Mouse (Mus musculus) heart, adult 2 months (tissue): ENCODE measurements around the gene B4galt1. TPM values are rescaled to one million over a fixed set of nuclear protein-coding genes. Genes with fewer than 3 reads are reported as not detected.
A peak's percentile ranks its signal among the peaks of the same experiment; 100 is the strongest.

ENCODE experiments used
- DNase-seq, 2 experiments: peaks; one replicate each; pipeline ENCODE4 v3.0.0; 2021
- H3K27ac ChIP-seq: fragments of 200-600 bp; 2 replicates; pipeline ENCODE4 v1.8.1; 2022
- H3K27me3 ChIP-seq: fragments of 200-500 bp; 2 replicates; pipeline ENCODE4 v1.6.1; 2012; ENCODE audit warnings: mild to moderate bottlenecking, low read length, inconsistent platforms, mixed read lengths; ENCODE audit not compliant: control insufficient read depth, insufficient read depth
- H3K36me3 ChIP-seq: fragments of 200-500 bp; 2 replicates; pipeline ENCODE4 v1.6.1; 2012; ENCODE audit warnings: low read length, inconsistent platforms; ENCODE audit not compliant: control insufficient read depth, insufficient read depth
- H3K4me1 ChIP-seq: fragments of 200-500 bp; 2 replicates; pipeline ENCODE4 v1.6.1; 2011; ENCODE audit warnings: low read length; ENCODE audit not compliant: control insufficient read depth, insufficient read depth
- H3K4me3 ChIP-seq: fragments of 200-600 bp; 2 replicates; pipeline ENCODE4 v1.8.1; 2022
- H3K79me2 ChIP-seq: fragments of 200-500 bp; replicated peaks from 2 replicates; pipeline ENCODE4 v1.6.1; 2012; ENCODE audit warnings: mild to moderate bottlenecking, inconsistent platforms, low read length, moderate library complexity, mixed read lengths; ENCODE audit not compliant: control insufficient read depth, insufficient read depth
- H3K9ac ChIP-seq: fragments of 200-500 bp; 2 replicates; pipeline ENCODE4 v1.6.1; 2012; ENCODE audit warnings: low read depth, mild to moderate bottlenecking, control low read depth, inconsistent platforms, low read length, mixed read lengths
- CTCF ChIP-seq: fragments of 200-600 bp; IDR thresholded peaks from 2 replicates; pipeline ENCODE4 v1.8.1; 2022; ENCODE audit warnings: antibody characterized with exemption, mild to moderate bottlenecking, moderate library complexity
- EP300 ChIP-seq: fragments of 200-500 bp; IDR thresholded peaks from 2 replicates; pipeline ENCODE4 v1.6.1; 2011; ENCODE audit warnings: low read depth, low read length, control low read depth; ENCODE audit not compliant: insufficient read depth
- POLR2A ChIP-seq: fragments of 200-500 bp; IDR thresholded peaks from 2 replicates; pipeline ENCODE4 v1.6.1; 2011; ENCODE audit warnings: mild to moderate bottlenecking, low read depth, low read length, control low read depth; ENCODE audit not compliant: insufficient read depth
- WGBS: fragments of 180-500 bp; shearing (Covaris S2); methylation state at CpG from one replicate; pipeline ENCODE4 v1.1.7; 2018; 5-methylcytosine and 5-hydroxymethylcytosine counted together
- intact Hi-C: fragments of 180-260 bp; cut with DNase I; formaldehyde crosslinking; loops from one replicate; pipeline ENCODE4 v1.15.1; 2025
- polyA plus RNA-seq: library from polyadenylated mRNA; depleted of rRNA; stranded (reverse); fragments of >200 nt; gene quantifications from 2 replicates; pipeline ENCODE4 v1.2.3, GENCODE M21; 2012
- total RNA-seq, 2 experiments: library from RNA; stranded (reverse); gene quantifications; 2 replicates each; pipeline ENCODE4 v1.2.3; 2021

Gene B4galt1
- total and polyA plus RNA-seq, 3 experiments, result 42.6 to 69.7 (median 68.7) TPM

GRCm38 (mm10) chr4:40874794-40875552, 21.2 kb upstream of the B4galt1 start:
- intact Hi-C loops, result no loop called here
- H3K27me3 ChIP-seq, result no peaks in the 10 kb centered on the region
- H3K36me3 ChIP-seq, result no peaks in the 10 kb centered on the region
- no peak overlapping the region for H3K4me3 ChIP-seq
- H3K79me2 ChIP-seq, result no peaks in the 10 kb centered on the region
- H3K9ac ChIP-seq, result no peak overlapping the region
- TF ChIP-seq EP300 (no peak), CTCF (no peak), POLR2A (no peak)
- 80% methylated on average over 5 of the region's 5 CpGs for WGBS
- DNase-seq, result no peak
- peaks cover 16% of the 10 kb centered on the region for H3K4me1 ChIP-seq
- no peak overlapping the region for H3K27ac ChIP-seq

DNA sequence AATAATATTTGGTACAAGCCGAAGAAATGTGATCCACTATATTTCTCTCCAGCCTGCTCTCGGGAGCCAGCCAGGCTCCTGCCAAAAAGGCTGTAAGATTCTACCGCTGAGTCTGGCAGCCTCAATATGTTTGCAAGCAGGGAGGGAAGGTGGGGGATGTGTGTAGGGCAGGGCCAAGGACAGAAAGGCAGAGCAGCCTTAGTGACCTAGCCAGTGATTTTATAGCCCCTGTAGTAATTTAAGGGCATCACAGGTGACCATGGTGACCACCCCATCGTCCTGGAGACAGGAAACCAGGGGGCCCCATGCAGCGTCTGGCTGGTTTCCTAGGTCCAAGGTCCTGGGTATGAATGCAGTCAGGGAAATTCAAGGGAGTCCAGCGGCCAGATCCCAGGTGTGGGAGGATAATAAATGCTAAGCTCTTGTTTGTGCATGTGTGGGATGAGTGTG, 20.4 kb upstream of the B4galt1 start:
- Histone ChIP-seq H3K27me3 (no peaks in the 10 kb centered on the region), H3K4me3 (no peak overlapping the region), H3K36me3 (no peaks in the 10 kb centered on the region), H3K27ac (peak overlapping the region; percentile 69), H3K9ac (no peak overlapping the region), H3K79me2 (no peaks in the 10 kb centered on the region), H3K4me1 (peaks cover 16% of the 10 kb centered on the region)
- WGBS, result 31% methylated on average over 6 of the region's 6 CpGs
- intact Hi-C loops, result no loop called here
- no peak for TF ChIP-seq EP300
- TF ChIP-seq CTCF, result no peak
- no peak for TF ChIP-seq POLR2A
- peak; percentile 38 to 74 for DNase-seq

DNA sequence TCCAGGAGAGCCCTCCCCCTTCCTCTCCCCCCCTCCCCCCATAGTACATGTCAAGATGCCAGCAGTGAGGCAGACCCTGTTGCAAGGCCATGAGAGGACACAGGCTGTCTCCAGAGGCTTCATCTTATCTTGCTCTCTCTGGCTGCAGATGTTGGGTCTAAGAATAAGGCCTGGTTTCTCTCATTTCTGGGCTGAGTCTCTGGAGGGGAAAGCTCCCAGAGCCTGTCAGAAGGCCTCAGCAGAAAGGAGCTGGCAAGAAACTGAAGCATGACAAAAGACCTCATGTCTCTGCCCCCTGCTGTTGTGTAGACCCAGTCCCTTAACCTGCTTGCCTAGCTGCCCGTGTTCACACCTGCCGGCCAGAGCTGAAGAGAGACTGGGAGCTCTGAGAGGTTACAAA, 19.5 kb upstream of the B4galt1 start:
- intact Hi-C loops, result no loop called here
- WGBS, result 47% methylated on average over 2 of the region's 2 CpGs
- TF ChIP-seq POLR2A (no peak), CTCF (no peak), EP300 (0 out of 2 replicates have a peak, but pooled peaks have one; percentile 78)
- peak; percentile 53 to 68 for DNase-seq
- Histone ChIP-seq H3K36me3 (no peaks in the 10 kb centered on the region), H3K27me3 (no peaks in the 10 kb centered on the region), H3K27ac (peak overlapping the region; percentile 69), H3K4me3 (no peak overlapping the region), H3K9ac (no peak overlapping the region), H3K79me2 (no peaks in the 10 kb centered on the region), H3K4me1 (peaks cover 17% of the 10 kb centered on the region)

- DNase-seq, result no peak
- Histone ChIP-seq H3K4me3 (no peak overlapping the region), H3K27me3 (no peaks in the 10 kb centered on the region), H3K36me3 (no peaks in the 10 kb centered on the region), H3K9ac (no peak overlapping the region), H3K79me2 (no peaks in the 10 kb centered on the region), H3K27ac (peak overlapping the region; percentile 24; the same call in 1 of the 2 replicates), H3K4me1 (peaks cover 16% of the 10 kb centered on the region)
- 75% methylated on average over 3 of the region's 3 CpGs for WGBS
- intact Hi-C loops, result no loop called here
- TF ChIP-seq POLR2A (no peak), CTCF (no peak), EP300 (no peak)
Measured at GRCm38 (mm10) chr4:40872129-40872528, 18.3 kb upstream of the B4galt1 start.

DNA sequence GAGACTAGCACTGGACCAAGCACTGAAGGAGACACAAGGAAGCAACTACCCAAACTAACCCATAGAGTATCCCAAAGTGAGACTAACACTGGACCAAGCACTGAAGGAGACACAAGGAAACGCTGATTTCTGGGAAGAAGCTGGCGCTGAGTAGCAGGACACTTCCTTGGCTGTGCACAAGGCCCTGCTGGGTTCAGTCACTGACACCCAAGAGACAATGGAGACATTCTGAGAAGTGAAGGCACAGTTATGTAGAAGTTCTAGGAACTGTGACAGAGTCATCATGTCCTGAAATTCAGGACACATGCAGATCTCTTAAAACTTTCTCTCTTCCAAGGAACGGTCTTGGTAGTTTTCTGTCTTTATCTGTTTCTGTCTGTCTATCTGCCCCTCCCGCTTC, 16.4 kb upstream of the B4galt1 start:
- intact Hi-C loops, result no loop called here
- WGBS, result 79% methylated on average over 4 of the region's 4 CpGs
- no peak for DNase-seq
- no peak for TF ChIP-seq POLR2A
- Histone ChIP-seq H3K4me1 (peaks cover 12% of the 10 kb centered on the region), H3K36me3 (no peaks in the 10 kb centered on the region), H3K27ac (no peak overlapping the region), H3K79me2 (no peaks in the 10 kb centered on the region), H3K4me3 (no peak overlapping the region), H3K27me3 (no peaks in the 10 kb centered on the region), H3K9ac (no peak overlapping the region)

DNA sequence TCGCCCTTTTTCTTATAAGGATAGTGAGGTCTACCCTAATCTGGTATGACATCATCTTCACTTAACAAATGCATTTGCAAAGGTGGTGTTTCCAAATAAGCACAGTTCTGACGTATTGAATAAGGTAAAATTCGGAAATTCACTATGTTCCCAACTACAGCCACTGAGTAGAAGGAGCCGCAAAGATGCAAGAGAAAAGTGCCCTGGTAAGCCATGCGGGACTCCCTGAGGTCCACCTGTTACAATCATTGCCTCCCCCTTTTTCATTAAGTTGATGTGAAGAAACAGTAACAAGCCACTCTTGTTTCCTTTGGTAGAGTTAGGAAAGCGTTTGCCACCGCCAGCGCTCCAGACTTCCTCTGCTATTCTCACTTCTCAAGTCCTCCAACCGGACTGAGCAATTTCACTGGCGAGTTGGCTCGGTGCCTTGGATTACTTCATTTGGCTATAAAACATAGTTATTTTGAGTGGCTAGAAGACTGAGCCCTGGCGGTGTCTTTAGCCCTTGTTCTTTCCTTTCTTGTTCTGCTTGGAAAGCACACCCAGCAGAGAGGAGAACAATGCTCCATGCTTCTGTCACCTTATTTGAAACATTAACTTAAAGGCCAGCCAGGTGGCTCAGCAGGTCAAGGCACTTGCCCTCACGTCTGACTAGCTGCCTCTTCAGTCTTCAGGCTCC, 14.9 kb upstream of the B4galt1 start:
- Histone ChIP-seq H3K27ac (peak overlapping the region; percentile 61), H3K4me3 (no peak overlapping the region), H3K4me1 (peaks cover 6% of the 10 kb centered on the region), H3K27me3 (no peaks in the 10 kb centered on the region), H3K9ac (no peak overlapping the region), H3K36me3 (no peaks in the 10 kb centered on the region), H3K79me2 (no peaks in the 10 kb centered on the region)
- intact Hi-C loops, result no loop called here
- DNase-seq, result peak; percentile 74 to 84
- 29% methylated on average over 13 of the region's 13 CpGs for WGBS
- TF ChIP-seq EP300, result 0 out of 2 replicates have a peak, but pooled peaks have one; percentile 57
- peak; percentile 44 for TF ChIP-seq CTCF
- TF ChIP-seq POLR2A, result no peak
